Mouse (Mus musculus) erythroblast, embryonic 14.5 days (primary cell): ENCODE data around the gene Aire. TPM values are rescaled to one million over a fixed set of nuclear protein-coding genes. Genes with fewer than 3 reads are reported as not detected.

ENCODE experiments used
- H3K27me3 ChIP-seq: 2 replicates; pipeline ENCODE4 v1.6.1; 2012; ENCODE audit warnings: inconsistent platforms; ENCODE audit not compliant: control insufficient read depth
- H3K36me3 ChIP-seq: 2 replicates; pipeline ENCODE4 v1.6.1; 2012; ENCODE audit warnings: mild to moderate bottlenecking, inconsistent platforms; ENCODE audit not compliant: control insufficient read depth
- H3K4me1 ChIP-seq: 2 replicates; pipeline ENCODE4 v1.6.1; 2012; ENCODE audit warnings: inconsistent platforms; ENCODE audit not compliant: control insufficient read depth
- H3K4me3 ChIP-seq: replicated peaks from 2 replicates; pipeline ENCODE3; 2012; ENCODE audit warnings: moderate library complexity, mild to moderate bottlenecking, inconsistent platforms
- H3K9me3 ChIP-seq: 2 replicates; pipeline ENCODE4 v1.6.1; 2012; ENCODE audit warnings: low read length, inconsistent platforms, mixed read lengths; ENCODE audit not compliant: control insufficient read depth
- GATA1 ChIP-seq: IDR thresholded peaks from 2 replicates; pipeline ENCODE4 v1.6.1; 2012; ENCODE audit warnings: low read length, inconsistent platforms, mixed read lengths
- TAL1 ChIP-seq: IDR thresholded peaks from 3 replicates; pipeline ENCODE4 v1.6.1; 2012; ENCODE audit warnings: low read length, inconsistent platforms, mixed read lengths
- polyA plus RNA-seq: library from polyadenylated mRNA; stranded (reverse); fragments of >175 nt; gene quantifications from 2 replicates; pipeline ENCODE4 v1.2.3, GENCODE M21; 2012

Aire gene
- polyA plus RNA-seq, 1 experiment: not detected

DNA sequence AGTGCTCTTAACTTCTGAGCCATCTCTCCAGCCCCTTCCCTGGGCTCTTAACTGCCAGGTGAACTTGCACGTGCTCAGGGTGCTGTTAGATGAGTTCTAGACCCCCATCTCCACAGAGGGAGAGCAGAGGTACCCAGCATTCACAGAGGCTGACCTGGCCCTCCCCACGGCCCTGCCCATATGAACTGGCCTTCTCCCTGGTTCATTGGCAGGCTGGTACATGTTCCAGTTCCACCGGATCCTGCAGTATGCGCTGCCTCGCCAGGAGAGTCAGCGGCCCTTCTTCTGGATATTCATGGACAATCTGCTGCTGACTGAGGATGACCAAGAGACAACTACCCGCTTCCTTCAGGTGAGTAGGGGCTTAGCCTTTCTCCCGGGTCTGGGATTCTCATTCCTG, 13.6 kb upstream of the Aire start:
- no peaks in the 10 kb centered on the region for H3K9me3 ChIP-seq
- H3K36me3 ChIP-seq: no peaks in the 10 kb centered on the region
- H3K4me1 ChIP-seq: peaks cover 6% of the 10 kb centered on the region
- TF ChIP-seq TAL1 (no peak), GATA1 (no peak)
- no peak overlapping the region for H3K4me3 ChIP-seq
- no peaks in the 10 kb centered on the region for H3K27me3 ChIP-seq

DNA sequence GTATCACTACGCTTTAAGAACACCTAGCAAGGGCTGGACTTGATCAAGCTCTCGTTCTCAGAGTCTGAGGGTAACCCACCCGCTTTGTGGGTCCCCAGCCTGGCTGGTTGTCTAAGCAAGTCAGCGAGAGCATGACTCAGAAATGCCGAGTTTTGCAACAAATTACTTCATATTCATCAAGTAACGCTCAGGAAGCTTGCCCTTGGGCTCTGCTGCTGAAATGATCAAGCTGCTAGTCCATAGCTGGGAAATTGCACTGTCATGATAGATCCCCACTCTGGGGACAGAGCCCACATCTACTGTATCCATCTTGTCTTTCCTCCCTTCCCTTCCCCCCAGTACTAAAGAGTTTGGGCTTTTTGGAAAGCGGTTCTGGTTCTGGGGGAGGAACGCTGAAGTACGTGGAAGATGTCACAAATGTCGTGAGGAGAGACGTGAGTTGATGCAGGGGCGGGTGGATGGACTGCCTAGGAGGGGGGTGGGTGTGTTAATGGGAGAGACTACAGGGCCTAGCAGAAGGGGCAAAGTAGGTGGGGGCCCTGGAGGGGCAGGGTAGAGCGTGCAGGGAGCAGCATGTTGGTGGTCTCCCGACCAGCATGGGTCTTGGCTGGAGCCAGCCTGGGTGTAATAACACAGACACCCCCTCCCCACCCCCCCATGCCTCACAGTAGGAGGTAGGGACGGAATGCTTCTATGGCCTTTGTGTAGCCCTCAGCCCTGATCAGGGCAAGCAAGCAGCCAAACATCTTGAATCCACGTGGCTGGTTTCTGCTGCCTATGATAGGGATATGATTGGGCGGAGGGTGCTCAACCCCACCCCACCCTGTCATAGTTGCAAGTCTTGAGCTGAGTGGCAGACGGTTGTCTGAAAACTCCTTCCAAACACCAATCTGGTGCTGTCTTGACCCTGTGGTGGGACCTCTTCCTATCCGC, 11.5 kb upstream of the Aire start:
- Histone ChIP-seq H3K9me3 (no peaks in the 10 kb centered on the region), H3K27me3 (no peaks in the 10 kb centered on the region), H3K4me3 (no peak overlapping the region), H3K36me3 (no peaks in the 10 kb centered on the region), H3K4me1 (peaks cover 6% of the 10 kb centered on the region)
- no peak for TF ChIP-seq GATA1
- TF ChIP-seq TAL1: no peak

DNA sequence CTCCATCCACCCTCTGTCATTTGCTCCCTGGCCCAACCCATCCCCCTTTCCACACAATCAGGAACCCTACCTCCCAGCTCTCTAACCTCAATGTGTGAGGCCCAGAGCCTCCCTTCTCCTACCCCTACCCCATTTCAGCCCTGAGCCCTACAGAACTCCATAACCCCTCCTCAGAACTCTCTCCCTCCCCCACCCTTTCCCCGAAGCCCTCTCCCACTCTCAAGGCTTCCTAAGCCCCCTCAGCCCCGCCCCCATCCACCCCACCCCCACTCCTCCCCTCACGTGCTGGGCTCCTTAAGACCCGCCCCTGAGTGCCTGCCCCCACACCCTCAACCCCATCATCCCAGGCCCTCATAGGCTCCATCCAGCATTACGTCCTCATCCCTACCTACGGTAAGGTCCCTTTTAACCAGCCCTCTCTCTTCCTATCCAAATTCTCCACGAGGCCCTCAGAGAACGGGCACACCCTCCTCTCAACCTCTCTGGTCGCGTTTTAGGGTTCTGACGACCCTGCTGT, 6.2 kb upstream of the Aire start:
- Histone ChIP-seq H3K9me3 (no peaks in the 10 kb centered on the region), H3K27me3 (no peaks in the 10 kb centered on the region), H3K4me3 (no peak overlapping the region), H3K36me3 (no peaks in the 10 kb centered on the region), H3K4me1 (no peaks in the 10 kb centered on the region; the same call in 1 of the 2 replicates)
- no peak for TF ChIP-seq GATA1
- no peak for TF ChIP-seq TAL1

DNA sequence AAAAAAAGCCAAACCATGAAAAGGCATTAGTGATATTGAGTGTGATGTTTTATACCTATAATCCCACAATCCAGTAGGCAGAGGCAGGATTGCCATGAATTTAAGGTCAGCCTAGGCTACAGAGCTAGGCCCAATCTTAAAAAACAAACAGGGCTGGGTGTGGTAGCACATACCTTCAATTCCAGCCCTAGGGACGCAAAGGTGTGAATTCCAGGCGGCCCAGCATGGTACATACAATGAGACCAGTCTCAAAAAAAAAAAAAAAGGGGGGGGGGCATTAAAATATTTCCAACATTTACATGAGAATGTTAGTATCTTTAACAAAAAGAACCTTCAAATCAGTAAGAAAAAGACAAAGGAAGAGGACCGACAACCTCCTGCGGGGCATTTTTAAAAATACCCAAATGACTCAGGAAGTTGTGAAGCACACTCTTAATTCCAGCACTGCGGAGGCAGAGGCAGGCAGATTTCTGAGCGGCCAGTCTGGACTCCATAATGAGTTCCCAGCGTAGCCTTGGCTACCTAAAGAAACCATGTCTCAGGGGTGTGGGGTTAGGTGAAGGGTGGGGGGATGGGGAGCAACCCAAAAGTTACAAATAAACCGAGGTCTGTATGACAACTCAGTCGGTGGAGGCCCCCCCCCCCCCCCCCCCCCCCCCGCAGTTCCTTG, 4.8 kb upstream of the Aire start:
- Histone ChIP-seq H3K27me3 (peaks cover 7% of the 10 kb centered on the region), H3K9me3 (no peaks in the 10 kb centered on the region), H3K36me3 (no peaks in the 10 kb centered on the region), H3K4me1 (peaks cover 2% of the 10 kb centered on the region), H3K4me3 (no peak overlapping the region)
- TF ChIP-seq TAL1 (no peak), GATA1 (no peak)

DNA sequence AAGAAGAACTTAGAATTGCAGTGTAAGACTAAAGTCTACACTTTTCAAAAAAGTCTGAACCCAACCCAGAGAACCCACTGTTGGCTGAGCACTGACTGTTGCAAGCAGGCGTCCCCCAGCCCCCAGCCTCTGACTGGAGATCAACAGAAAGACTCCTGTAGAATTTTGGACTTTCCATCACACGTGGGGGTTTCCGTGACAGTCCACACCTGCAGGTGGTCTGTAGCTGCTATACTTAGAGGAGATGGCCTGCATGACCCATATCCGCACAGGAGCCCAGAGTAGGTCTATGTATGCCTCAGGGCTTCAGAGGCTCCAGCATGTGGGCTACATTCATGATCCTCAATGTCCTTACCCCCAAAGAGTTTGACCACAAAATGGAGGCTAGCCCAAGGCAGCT, 3.0 kb upstream of the Aire start:
- H3K4me3 ChIP-seq: no peak overlapping the region
- H3K36me3 ChIP-seq: no peaks in the 10 kb centered on the region
- peaks cover 2% of the 10 kb centered on the region for H3K4me1 ChIP-seq
- TF ChIP-seq TAL1 (no peak), GATA1 (no peak)
- H3K9me3 ChIP-seq: no peaks in the 10 kb centered on the region
- peaks cover 13% of the 10 kb centered on the region for H3K27me3 ChIP-seq

DNA sequence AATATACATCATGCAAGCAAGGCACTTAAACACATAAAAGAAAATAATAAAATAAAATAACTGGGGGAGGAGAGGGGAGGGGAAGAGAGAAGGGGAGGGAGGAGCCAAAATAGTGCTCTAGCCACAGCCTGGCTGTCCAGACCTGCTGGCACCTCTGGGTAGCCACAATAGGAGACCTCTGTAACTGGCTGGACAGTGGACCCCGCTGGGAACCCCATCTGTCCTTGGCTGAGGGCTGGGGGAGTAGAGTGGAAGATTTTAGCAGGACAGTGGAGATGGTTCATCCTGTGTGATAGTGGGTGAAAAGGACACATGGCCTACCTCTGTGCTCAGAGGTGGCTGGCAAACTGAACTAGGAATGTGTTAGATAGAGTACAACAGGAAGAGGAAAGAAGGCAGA, 1.1 kb upstream of the Aire start:
- H3K27me3 ChIP-seq: peaks cover 13% of the 10 kb centered on the region
- no peaks in the 10 kb centered on the region for H3K36me3 ChIP-seq
- no peak for TF ChIP-seq GATA1
- TF ChIP-seq TAL1: no peak

DNA sequence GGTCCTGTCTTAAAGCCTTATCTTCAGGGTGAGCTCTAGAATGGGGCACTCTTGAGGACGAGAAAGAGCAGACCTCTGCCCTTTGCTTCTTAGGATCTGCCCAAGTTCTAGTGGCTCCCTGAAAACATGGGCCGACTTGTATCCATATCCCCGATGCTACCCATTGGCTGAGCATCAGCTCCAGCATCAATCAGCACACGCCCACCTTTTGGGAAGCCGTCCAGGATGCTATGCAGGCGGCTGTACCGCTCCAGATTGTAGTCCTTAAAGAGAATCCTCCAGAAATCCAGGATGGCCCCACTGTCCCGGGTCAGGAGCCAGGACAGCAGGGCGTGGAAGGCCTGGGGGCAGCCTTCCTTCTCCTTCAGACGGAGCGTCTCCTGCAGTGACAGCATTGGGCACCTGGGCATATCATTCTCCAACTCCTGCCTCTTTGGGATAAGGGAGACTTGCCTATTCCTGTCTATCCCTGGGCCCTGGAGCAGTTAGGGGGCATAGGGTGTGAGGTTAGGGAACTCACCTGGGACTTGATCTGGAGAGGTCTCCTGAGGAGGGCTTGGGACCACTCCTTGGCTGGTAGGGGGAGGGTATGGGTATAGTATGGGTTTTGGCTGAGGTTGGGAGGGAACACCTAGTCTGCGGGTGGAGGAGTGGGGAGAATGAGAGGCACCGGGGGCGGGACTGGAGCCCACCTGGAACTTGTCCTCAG, 559 bp downstream of the Aire start:
- no peak overlapping the region for H3K4me3 ChIP-seq
- H3K36me3 ChIP-seq: no peaks in the 10 kb centered on the region
- H3K4me1 ChIP-seq: peaks cover 2% of the 10 kb centered on the region
- peaks cover 13% of the 10 kb centered on the region for H3K27me3 ChIP-seq
- TF ChIP-seq GATA1: no peak
- TF ChIP-seq TAL1: no peak
- no peaks in the 10 kb centered on the region for H3K9me3 ChIP-seq

More for the DNA sequence above, 1.1 kb upstream of the Aire start:
- Histone ChIP-seq H3K4me3 (no peak overlapping the region), H3K4me1 (peaks cover 2% of the 10 kb centered on the region), H3K9me3 (no peaks in the 10 kb centered on the region)

DNA sequence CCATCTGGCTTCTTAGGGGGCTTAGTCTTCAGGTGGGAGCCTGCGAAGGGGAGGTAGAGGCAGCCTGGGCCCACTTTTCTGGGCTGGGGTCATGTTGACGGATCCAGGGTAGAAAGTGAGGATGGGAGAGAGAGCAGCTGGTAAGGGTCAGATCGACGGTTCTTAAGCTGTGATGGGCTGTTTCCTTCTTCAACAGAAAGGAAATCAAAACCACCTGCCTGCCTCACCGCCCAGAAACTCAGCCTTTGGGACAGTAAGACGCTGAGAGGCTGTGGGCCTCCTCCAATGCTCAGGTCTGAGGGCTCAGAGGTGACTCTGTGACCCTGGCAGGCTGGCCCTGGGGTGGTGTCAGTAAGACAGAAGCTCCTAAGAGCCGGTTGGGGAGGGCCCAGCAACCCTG, 1.3 kb downstream of the Aire start:
- TF ChIP-seq TAL1 (no peak), GATA1 (no peak)
- Histone ChIP-seq H3K4me1 (peaks cover 2% of the 10 kb centered on the region), H3K27me3 (peaks cover 13% of the 10 kb centered on the region), H3K36me3 (no peaks in the 10 kb centered on the region), H3K4me3 (no peak overlapping the region), H3K9me3 (no peaks in the 10 kb centered on the region)
